Mouse (Mus musculus): ENCODE data around the gene Hes3.

The Hes3 gene

GRCm38 (mm10) chr4:152257070-152257469 lies 34.4 kb downstream of the Hes3 start:
- DNase-seq (ENCODE audit: low read depth, low spot score): no peak

- DNase-seq (ENCODE audit: low read depth, low spot score): no peak
Observed at GRCm38 (mm10) chr4:152253183-152253759, 38.2 kb downstream of the Hes3 start.

GRCm38 (mm10) chr4:152250615-152251014 lies 40.8 kb downstream of the Hes3 start:
- no peak for DNase-seq (ENCODE audit: low read depth, low spot score)

- no peak for DNase-seq (ENCODE audit: low read depth, low spot score)
Observed at GRCm38 (mm10) chr4:152247195-152247594, 44.3 kb downstream of the Hes3 start.

- no peak for DNase-seq (ENCODE audit: low read depth, low spot score)
Observed at GRCm38 (mm10) chr4:152246011-152246410, 45.5 kb downstream of the Hes3 start.

- no peak for DNase-seq (ENCODE audit: low read depth, low spot score)
Observed at GRCm38 (mm10) chr4:152244545-152245522, 46.6 kb downstream of the Hes3 start.

GRCm38 (mm10) chr4:152243969-152244368 lies 47.5 kb downstream of the Hes3 start:
- DNase-seq (ENCODE audit: low read depth, low spot score): no peak

- DNase-seq (ENCODE audit: low read depth, low spot score): no peak
Observed at GRCm38 (mm10) chr4:152243241-152243891, 48.1 kb downstream of the Hes3 start.

- no peak for DNase-seq (ENCODE audit: low read depth, low spot score)
Observed at GRCm38 (mm10) chr4:152239974-152240373, 51.5 kb downstream of the Hes3 start.
